Mouse (Mus musculus) kidney, postnatal 25 days (tissue): Measurements from ENCODE around the gene Zfp3.
"Not testable (repeated sequence)": the region's sequence is repeated elsewhere in the genome, so short reads cannot be mapped to it uniquely, and the experiment has no call there.

Experiments used
- DNase-seq, 2 experiments: peaks; one replicate each; pipeline ENCODE4 v3.0.0; 2021; ENCODE audit warnings: mixed read lengths in 2 of 2

Gene Zfp3

GRCm38 (mm10) chr11:70760446-70760845 lies 3.6 kb upstream of the Zfp3 start:
- not testable (repeated sequence) for DNase-seq

DNA sequence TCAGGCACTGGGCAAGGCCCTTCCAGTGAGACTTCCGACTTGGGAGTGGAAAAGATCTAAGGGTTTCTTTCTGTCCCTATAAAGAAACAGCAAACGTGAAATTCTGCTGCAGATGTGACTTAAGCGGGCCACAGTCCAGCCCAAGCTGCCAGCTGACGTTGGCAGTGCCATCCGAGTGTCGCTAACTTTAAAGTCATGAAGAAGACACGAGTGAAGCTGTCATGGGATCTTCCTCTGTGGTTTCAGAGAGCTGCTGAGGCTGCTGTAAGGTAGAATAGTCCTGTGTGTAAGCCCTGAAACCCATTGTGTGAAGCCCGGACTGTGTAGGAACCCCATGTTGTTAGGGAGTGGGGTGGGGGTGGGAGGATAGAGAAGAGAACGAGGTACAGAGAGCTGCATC lies 1.4 kb upstream of the Zfp3 start:
- no peak for DNase-seq

GRCm38 (mm10) chr11:70763582-70763935 lies 450 bp upstream of the Zfp3 start:
- DNase-seq, result no peak

- DNase-seq, result peak; percentile 50 to 55
Observed at GRCm38 (mm10) chr11:70765776-70766445, 1.9 kb downstream of the Zfp3 start.

DNA sequence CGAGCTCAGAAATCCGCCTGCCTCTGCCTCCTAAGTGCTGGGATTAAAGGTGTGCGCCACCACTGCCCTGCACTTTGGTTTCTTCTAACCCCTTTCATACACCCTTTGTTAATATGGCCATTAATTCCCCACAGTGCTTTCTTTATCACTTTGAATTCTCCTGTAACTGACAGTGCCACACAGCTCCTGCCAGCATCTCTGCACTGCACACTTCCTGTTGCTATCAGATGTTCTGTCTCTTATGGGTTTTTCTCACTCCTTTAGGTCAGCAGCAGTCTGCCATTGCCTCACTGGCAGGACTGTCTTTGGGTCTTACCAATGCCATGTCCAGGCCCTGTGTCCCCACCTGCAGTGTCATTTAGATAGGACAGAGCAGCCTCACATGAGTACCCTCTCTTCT lies 6.8 kb downstream of the Zfp3 start:
- no peak for DNase-seq

DNA sequence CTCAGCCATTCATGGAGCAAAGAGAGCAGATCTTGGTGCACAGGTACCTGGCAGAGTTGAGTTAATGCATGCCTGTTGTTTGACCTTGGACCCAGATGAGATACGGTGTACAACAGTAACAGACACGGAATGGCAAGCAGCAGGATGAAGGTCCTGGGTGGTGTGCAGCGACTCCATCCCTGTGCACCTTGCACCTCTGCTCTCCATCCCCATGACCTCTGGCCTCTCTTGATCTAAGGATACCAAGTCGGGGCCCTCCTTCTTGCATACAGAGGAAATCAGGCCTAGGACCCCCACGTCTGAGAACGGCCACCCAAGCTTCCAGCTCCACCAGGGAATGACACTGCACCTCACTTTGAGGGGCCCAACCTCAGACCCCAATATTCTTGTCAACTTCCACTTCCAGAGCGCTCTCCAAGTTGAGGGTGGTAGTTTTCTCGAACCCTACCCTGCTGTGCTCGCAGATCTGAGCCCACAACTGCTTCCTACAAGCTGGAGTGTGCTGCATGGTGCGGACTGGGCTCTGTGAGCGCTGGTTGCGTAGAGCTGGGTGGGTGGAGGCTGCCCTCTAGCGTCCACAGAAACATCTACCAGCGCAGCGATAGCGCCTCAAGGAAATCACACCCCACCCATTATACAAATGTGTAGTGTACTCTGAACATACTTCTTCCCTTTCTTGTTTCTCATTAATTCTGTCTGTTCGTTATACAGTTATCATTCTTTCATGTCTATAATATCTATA lies 13.0 kb downstream of the Zfp3 start:
- DNase-seq, result peak; percentile 78

- DNase-seq, result no peak
Observed at GRCm38 (mm10) chr11:70777634-70778033, 13.6 kb downstream of the Zfp3 start.

GRCm38 (mm10) chr11:70778058-70778457 lies 14.0 kb downstream of the Zfp3 start:
- DNase-seq, result peak in 1 of 2 experiments; percentile 10

DNA sequence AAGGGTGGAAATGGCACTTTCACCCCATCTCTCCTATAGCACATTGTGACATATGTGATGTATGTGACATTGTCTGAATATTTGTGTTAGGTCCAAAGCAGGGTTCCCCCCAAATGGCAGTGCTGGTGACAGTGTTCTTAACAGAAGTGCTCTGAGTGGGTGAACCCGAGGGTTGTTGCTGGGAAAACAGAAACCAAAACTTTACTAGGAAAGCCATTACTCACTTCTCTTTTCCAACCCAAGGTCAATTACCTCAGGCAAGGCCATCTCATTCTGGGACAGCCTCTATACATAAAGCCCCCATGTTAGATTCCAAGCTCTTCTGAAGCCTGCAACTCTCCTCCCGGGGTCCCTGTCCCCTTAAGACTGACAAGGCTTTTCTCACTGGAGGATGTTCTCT lies 21.9 kb downstream of the Zfp3 start:
- no peak for DNase-seq

- no peak for DNase-seq
Observed at GRCm38 (mm10) chr11:70787052-70787451, 23.0 kb downstream of the Zfp3 start.

DNA sequence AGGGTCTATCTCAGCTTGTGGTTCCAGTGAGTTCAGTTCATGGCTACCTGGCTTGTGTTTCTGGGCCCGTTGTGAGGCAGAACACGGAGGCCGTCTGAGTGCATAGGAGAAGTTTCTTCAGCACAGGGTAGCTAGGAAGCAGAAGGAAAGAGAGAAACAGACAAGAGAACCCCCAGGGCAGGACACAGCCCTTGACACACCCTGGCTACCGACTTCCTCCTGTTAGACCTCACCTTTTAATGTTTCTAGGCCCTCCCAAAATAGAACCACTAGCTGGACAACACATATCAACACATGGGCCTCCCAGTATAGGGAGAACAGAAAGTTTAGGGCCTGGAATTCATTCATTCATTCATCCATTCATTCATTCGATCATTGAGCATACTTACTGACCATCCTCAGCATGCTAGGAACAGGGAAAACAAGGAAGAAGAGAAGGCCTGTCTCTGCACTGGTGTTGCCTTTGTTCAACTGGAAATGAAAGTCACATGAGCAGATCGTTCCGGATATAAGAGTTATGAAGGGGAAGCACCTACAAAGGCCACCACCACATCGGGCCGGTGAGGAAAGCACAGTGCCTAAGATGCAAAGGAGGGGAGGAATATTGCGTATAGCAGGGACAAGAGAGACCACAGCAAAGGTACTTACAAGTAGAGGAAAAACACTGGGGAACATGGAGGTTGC lies 25.1 kb downstream of the Zfp3 start:
- DNase-seq, result no peak

DNA sequence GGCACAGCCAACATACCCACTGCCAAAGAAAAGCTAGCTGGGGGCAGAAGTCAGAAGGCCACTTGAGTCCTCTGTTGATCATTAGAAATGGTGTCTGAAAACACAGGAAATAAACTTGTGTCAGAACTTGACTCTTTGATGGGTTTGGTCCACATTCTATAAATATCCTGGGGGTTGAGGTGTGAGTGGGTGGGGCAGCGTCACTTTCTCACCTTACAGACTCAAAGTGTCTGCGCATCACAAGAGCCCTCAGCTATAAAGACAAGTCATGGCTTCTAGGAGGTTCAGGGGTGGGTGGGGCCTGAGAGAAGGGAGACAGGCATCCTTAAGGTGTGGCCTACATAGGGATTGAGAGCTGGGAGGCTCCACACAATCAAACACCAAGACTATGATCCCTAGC lies 26.4 kb downstream of the Zfp3 start:
- DNase-seq, result no peak

DNA sequence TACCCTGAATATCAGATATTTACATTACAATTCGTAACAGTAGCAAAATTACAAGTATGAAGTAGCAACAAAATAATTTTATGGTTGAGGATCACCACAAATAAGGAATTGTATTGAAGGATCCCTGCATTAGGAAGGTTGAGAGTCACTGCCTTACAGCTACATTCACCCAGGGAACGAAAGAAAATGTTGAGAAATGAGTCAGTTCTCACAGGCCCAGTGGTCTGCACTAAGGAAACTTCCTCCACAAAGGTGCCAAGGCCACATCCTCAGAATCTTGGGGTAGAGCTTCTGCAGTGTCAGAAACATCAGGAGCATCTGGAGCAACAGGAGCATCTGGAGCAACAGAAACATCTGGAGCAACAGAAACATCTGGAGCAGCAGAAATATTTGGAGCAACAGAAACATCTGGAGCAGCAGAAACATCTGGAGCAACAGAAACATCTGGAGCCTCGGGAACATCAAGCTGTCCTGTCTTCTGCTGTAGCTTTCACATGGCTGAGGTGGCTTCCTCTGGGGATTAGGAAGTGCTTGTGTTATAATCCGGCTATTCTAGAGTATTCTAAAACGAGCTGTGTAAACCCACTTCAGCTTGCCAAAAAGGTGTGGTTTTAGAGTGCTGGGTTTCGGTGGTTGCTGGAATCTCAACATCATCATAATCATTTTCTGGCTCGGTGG lies 27.0 kb downstream of the Zfp3 start:
- no peak for DNase-seq

DNA sequence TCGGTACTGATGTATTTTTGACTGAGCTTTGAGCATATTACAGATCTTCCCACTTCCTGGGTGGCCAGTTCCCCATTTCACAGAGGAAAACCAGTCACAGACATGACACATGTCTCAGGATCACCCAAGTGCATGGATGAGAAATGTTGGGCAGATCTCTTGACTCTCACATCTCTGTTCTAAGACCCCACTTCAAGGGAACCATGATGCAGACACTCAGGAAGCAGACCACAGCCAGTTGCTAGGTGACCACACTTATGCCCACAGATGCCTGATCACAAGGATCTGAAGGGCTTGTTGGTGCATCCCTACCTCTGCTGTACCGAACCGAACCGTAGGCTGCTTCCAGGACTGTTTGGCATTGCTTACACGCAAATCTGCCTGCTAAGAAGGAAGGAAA lies 27.7 kb downstream of the Zfp3 start:
- no peak for DNase-seq

DNA sequence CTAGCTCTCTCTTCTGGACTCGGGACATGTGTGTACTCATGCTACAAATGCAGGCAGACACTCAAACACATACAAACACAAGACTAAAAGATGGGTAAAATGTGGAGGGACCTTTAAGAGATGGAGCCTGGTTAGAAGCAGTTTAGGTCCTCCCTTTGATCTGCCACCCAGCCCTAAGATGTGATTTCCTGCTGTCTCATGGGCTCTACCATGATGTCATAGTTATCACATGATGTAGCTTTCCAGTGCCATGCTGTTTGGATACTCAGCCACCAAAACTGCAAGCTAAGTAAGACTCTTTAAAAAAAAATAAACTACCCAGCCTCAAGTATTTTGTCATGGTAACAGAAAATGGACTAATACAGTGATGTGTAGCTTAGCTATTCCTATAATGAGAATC lies 28.4 kb downstream of the Zfp3 start:
- no peak for DNase-seq

GRCm38 (mm10) chr11:70802208-70802864 lies 38.3 kb downstream of the Zfp3 start:
- no peak for DNase-seq

DNA sequence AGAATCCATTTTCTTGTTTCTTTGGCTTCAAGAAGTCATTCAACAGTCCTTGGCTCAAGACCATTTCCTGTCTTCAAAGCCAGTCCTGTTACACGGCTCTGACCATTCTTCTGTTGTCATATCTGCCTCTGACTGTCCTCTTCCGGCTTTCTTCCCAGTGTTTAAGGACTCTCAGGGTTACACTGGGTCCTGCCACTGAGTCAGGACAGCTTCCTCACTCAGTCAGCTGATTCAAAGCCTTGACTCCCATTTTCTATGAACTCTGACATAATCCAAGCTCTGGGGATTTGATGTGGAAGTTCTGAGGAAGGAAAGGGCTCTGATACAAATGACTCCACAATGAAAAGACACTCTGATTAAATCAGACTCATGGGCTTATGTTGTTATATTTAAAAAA lies 38.9 kb downstream of the Zfp3 start:
- no peak for DNase-seq

- no peak for DNase-seq
Observed at GRCm38 (mm10) chr11:70803711-70804200, 39.7 kb downstream of the Zfp3 start.

GRCm38 (mm10) chr11:70804395-70804794 lies 40.4 kb downstream of the Zfp3 start:
- no peak for DNase-seq

- DNase-seq, result no peak
Observed at GRCm38 (mm10) chr11:70805641-70806175, 41.7 kb downstream of the Zfp3 start.

DNA sequence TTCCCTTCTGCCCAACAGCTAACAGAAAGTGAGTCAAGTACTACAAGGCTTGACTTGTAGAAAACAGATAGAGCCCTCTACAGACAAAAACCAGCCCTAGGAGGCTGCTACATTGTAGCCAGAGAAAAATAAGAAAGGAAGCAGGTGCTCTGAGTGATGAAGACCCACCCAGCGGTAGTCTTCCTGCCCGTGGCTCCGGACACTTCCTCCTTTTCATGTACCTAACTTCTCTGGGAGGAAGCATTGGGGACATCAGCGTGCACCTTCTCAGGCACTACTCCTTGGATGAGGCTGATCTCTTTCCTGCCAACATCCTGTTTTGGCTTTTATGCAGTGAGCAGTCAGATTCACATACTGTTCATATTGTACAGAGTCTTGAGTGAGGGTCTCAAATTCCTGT lies 42.7 kb downstream of the Zfp3 start:
- DNase-seq, result no peak

DNA sequence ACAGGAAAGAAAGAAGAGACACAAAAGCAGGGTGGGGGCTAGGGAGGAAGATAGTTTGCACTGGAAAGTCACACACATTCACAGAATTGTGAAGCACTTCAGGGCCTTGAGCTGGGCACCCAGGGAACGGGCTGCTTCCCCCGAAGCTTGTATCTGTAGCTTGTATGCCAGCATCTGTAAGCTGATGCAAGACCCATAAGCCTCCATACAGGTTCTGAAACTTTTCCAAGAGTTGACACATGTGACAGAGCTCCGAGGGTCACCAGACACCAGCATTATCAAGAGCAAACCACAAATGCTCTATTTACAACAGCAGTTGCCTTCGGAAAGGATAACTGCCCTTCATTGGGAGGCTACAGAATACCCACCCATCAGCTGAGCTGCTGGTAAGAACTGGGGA lies 43.6 kb downstream of the Zfp3 start:
- no peak for DNase-seq

DNA sequence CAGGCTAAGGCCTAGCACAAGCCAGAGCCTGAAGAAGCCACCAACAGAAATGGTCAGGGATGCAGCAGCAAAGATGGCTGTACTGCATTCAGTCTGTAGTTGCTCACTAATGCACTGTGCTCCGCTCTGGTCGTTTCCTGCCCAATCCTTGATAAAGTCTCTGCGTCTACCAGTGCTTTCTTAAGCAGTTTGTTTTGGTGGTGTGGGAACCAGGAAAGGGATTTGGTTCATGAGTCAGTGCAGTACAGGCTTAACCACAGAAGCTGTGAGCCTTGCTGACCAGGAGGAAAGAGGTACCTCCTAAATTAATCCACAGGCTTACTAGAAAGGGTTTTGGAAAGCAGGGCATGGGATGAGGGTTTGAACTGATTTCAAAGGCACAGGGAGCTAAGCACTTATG lies 44.1 kb downstream of the Zfp3 start:
- DNase-seq, result no peak
